Mouse (Mus musculus): ENCODE results near the gene Bglap3.

DNA sequence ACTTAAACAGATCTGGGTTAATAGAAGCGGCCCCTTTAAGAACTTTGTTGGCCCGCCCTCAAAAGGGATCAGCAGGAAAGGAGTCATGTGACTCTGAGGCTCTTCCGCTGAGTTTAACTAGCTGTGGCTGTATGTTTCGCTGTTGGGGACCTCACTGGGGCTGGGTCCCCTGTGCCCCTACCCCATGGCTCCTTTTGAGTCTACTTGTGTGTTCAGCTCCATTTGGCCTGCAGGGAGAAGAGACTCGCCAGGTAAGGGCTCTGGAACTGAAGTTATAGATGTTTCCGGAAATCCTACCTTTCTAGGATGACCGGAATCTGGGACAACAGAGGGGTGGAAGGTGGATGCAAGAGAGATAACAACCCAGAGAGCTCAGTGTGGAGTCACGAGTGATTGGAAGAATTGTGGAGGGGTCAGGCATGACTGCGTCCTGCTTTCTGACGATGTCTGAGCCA is 47.6 kb downstream of the Bglap3 start, which contains the start of gene Glmp:
- TF ChIP-seq CTCF (IDR thresholded peaks at IDR 0.05; ENCODE audit: extremely low read depth, insufficient read depth, insufficient read length, insufficient replicate concordance) (no peak), POLR2A (IDR thresholded peaks at IDR 0.05; ENCODE audit: low read depth, low read length) (no peak; the same call in 1 of the 2 replicates)

Data from spleen, adult 2 months (tissue).